Mouse (Mus musculus) heart, adult 2 months (tissue): ENCODE measurements around the gene Gng10. TPM values are rescaled to one million over a fixed set of nuclear protein-coding genes. Genes with fewer than 3 reads are reported as not detected.
A peak's percentile ranks its signal among the peaks of the same experiment; 100 is the strongest.

Source experiments
- DNase-seq, 2 experiments: peaks; one replicate each; pipeline ENCODE4 v3.0.0; 2021
- H3K27ac ChIP-seq: fragments of 200-600 bp; 2 replicates; pipeline ENCODE4 v1.8.1; 2022
- H3K27me3 ChIP-seq: fragments of 200-500 bp; 2 replicates; pipeline ENCODE4 v1.6.1; 2012; ENCODE audit warnings: mild to moderate bottlenecking, low read length, inconsistent platforms, mixed read lengths; ENCODE audit not compliant: control insufficient read depth, insufficient read depth
- H3K36me3 ChIP-seq: fragments of 200-500 bp; 2 replicates; pipeline ENCODE4 v1.6.1; 2012; ENCODE audit warnings: low read length, inconsistent platforms; ENCODE audit not compliant: control insufficient read depth, insufficient read depth
- H3K4me1 ChIP-seq: fragments of 200-500 bp; 2 replicates; pipeline ENCODE4 v1.6.1; 2011; ENCODE audit warnings: low read length; ENCODE audit not compliant: control insufficient read depth, insufficient read depth
- H3K4me3 ChIP-seq: fragments of 200-600 bp; 2 replicates; pipeline ENCODE4 v1.8.1; 2022
- H3K79me2 ChIP-seq: fragments of 200-500 bp; replicated peaks from 2 replicates; pipeline ENCODE4 v1.6.1; 2012; ENCODE audit warnings: mild to moderate bottlenecking, inconsistent platforms, low read length, moderate library complexity, mixed read lengths; ENCODE audit not compliant: control insufficient read depth, insufficient read depth
- H3K9ac ChIP-seq: fragments of 200-500 bp; 2 replicates; pipeline ENCODE4 v1.6.1; 2012; ENCODE audit warnings: low read depth, mild to moderate bottlenecking, control low read depth, inconsistent platforms, low read length, mixed read lengths
- CTCF ChIP-seq: fragments of 200-600 bp; IDR thresholded peaks from 2 replicates; pipeline ENCODE4 v1.8.1; 2022; ENCODE audit warnings: antibody characterized with exemption, mild to moderate bottlenecking, moderate library complexity
- EP300 ChIP-seq: fragments of 200-500 bp; IDR thresholded peaks from 2 replicates; pipeline ENCODE4 v1.6.1; 2011; ENCODE audit warnings: low read depth, low read length, control low read depth; ENCODE audit not compliant: insufficient read depth
- POLR2A ChIP-seq: fragments of 200-500 bp; IDR thresholded peaks from 2 replicates; pipeline ENCODE4 v1.6.1; 2011; ENCODE audit warnings: mild to moderate bottlenecking, low read depth, low read length, control low read depth; ENCODE audit not compliant: insufficient read depth
- WGBS: fragments of 180-500 bp; shearing (Covaris S2); methylation state at CpG from one replicate; pipeline ENCODE4 v1.1.7; 2018; 5-methylcytosine and 5-hydroxymethylcytosine counted together
- intact Hi-C: fragments of 180-260 bp; cut with DNase I; formaldehyde crosslinking; loops from one replicate; pipeline ENCODE4 v1.15.1; 2025
- polyA plus RNA-seq: library from polyadenylated mRNA; depleted of rRNA; stranded (reverse); fragments of >200 nt; gene quantifications from 2 replicates; pipeline ENCODE4 v1.2.3, GENCODE M21; 2012
- total RNA-seq, 2 experiments: library from RNA; stranded (reverse); gene quantifications; 2 replicates each; pipeline ENCODE4 v1.2.3; 2021

Gng10 gene
- total and polyA plus RNA-seq, 3 experiments, result 10.4 to 13.6 (median 13.6) TPM

DNA sequence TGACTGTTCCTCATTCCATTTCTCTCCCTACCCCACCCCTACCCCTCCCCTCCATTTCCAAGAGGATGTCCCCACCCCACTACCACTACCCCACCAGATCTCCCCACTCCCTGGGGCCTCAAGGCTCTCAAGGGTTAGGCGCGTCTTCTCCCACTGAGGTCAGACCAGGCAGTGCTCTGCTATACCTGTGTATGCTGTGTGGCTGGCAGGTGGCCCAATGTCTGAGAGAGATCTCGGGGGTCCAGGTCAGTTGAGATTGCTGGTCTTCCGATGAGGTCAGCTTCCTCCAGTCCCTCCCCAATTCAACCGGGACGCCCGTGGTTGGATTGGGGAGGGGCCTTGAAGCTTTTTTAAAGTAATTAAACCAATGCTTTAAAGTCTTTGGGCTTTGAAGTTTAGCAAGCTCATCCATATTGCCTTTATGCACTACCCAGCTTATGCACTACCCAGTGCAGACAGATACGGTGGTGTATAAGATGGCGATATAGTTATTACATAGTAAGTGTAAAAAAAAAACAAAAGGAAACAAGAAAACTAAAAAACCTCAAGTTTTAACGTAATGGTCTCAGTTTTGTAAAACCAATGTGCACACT is 467 bp upstream of the Gng10 start:
- Histone ChIP-seq H3K79me2 (no peaks in the 10 kb centered on the region; the same call in 1 of the 2 replicates), H3K36me3 (no peaks in the 10 kb centered on the region), H3K4me3 (peak overlapping the region; percentile 77), H3K9ac (no peak overlapping the region), H3K27ac (peak overlapping the region; percentile 73), H3K4me1 (peaks cover 3% of the 10 kb centered on the region; the same call in 1 of the 2 replicates), H3K27me3 (no peaks in the 10 kb centered on the region)
- intact Hi-C loops, result no loop called here
- DNase-seq, result no peak
- 69% methylated on average over 10 of the region's 10 CpGs for WGBS
- TF ChIP-seq EP300 (no peak), POLR2A (no peak), CTCF (no peak)

DNA sequence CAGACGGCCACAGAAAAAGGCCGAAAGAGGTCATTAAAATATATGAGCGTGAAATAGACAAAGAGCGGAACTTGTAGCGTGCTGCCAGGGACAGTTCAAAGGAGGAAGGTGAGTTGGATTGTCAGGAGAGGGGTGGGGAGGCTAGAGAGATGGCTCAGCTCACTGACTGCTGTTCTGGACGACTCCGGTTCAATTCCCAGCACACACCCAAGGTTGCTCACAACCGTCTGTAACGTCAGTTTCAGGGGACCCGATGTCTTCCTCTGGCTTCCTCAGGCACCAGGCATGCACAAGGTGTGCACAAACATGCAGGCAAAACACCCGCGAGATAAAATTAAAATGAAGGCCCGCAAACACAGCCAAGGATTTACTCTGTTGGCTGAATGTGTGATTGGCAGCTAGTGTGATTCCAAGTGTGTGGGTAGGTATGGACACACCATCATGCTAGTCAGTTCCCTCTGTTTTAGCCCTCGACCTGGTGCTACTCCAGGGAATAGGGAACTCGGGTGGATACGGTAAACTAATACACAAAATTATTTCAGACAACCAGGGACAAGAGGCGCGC is 980 bp downstream of the Gng10 start:
- Histone ChIP-seq H3K27me3 (no peaks in the 10 kb centered on the region), H3K4me1 (peaks cover 3% of the 10 kb centered on the region; the same call in 1 of the 2 replicates), H3K4me3 (peak overlapping the region; percentile 77), H3K27ac (no peak overlapping the region; the same call in 1 of the 2 replicates), H3K9ac (no peak overlapping the region), H3K36me3 (no peaks in the 10 kb centered on the region), H3K79me2 (no peaks in the 10 kb centered on the region; the same call in 1 of the 2 replicates)
- WGBS, result 66% methylated on average over 18 of the region's 18 CpGs
- TF ChIP-seq CTCF (no peak), POLR2A (no peak), EP300 (no peak)
- intact Hi-C loops, result loop anchor here (1.0 kb wide), 2 partner anchors 34 to 51 kb away; no protein-coding TSS in a partner anchor
- no peak for DNase-seq

DNA sequence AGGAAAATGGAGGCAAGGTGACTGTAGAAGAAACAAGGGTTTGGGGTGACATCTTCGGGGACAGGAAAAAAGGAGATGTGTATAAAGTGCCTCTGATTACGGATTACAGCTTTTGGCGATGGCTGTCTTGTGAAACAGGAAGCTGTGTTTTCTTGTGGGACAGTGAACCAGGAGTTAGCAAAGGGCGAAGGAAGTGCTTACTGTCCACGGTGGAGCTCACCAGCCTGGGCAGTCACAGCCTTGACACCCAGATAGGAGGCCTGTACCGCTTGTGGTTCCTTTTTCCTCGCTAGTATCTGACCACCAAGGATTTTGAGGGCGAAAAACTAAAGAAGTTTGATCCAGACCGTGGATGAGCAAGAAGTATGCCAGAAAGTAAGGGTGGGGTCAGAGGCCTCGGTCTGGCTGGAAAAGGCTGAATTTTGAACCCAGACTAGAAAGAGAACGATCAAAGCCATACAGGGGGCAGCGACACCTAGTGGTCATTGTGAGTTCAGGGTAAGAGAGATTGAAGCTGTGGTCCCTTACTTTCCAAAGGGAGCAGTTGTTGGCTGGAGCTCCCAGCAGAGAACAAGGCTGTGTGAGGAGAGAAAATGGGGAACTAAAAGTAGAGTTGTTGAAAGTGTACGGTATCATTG is 1.7 kb downstream of the Gng10 start:
- intact Hi-C loops, result loop anchor here (1.0 kb wide), 1 partner anchor 34 kb away; no protein-coding TSS in a partner anchor
- Histone ChIP-seq H3K9ac (no peak overlapping the region), H3K4me3 (no peak overlapping the region; the same call in 1 of the 2 replicates)

DNA sequence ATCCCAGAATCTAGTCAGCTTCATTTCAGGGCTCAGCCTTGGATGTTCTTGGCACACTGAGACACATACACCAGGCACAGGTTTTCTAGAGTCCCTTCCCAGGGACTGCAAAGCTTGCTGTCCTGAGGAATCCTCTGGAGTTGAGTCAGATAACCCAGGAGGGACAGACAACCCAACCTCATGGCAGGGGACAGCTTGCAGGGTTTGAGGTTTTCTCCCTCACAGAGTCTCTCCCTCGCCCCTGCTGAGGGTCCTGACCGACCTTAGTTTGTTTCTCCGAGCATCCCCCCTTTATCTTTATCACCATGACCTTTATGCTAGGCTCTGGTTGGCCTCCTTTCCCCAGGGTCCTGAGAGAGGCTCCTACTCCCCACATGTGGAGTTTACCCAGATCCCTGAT is 2.6 kb downstream of the Gng10 start:
- Histone ChIP-seq H3K4me3 (no peak overlapping the region), H3K9ac (no peak overlapping the region), H3K4me1 (peaks cover 3% of the 10 kb centered on the region; the same call in 1 of the 2 replicates), H3K27me3 (no peaks in the 10 kb centered on the region), H3K27ac (no peak overlapping the region), H3K79me2 (no peaks in the 10 kb centered on the region; the same call in 1 of the 2 replicates), H3K36me3 (no peaks in the 10 kb centered on the region)
- 70% methylated on average over 3 of the region's 3 CpGs for WGBS
- TF ChIP-seq POLR2A (no peak), EP300 (no peak), CTCF (no peak)
- intact Hi-C loops, result no loop called here
- DNase-seq, result no peak

More for the DNA sequence above, 1.7 kb downstream of the Gng10 start:
- peak; percentile 75 to 77 for DNase-seq
- Histone ChIP-seq H3K36me3 (no peaks in the 10 kb centered on the region), H3K27ac (no peak overlapping the region), H3K4me1 (peaks cover 3% of the 10 kb centered on the region; the same call in 1 of the 2 replicates), H3K79me2 (no peaks in the 10 kb centered on the region; the same call in 1 of the 2 replicates), H3K27me3 (no peaks in the 10 kb centered on the region)
- TF ChIP-seq EP300 (no peak), CTCF (peak; percentile 93)
- WGBS, result 40% methylated on average over 13 of the region's 13 CpGs

DNA sequence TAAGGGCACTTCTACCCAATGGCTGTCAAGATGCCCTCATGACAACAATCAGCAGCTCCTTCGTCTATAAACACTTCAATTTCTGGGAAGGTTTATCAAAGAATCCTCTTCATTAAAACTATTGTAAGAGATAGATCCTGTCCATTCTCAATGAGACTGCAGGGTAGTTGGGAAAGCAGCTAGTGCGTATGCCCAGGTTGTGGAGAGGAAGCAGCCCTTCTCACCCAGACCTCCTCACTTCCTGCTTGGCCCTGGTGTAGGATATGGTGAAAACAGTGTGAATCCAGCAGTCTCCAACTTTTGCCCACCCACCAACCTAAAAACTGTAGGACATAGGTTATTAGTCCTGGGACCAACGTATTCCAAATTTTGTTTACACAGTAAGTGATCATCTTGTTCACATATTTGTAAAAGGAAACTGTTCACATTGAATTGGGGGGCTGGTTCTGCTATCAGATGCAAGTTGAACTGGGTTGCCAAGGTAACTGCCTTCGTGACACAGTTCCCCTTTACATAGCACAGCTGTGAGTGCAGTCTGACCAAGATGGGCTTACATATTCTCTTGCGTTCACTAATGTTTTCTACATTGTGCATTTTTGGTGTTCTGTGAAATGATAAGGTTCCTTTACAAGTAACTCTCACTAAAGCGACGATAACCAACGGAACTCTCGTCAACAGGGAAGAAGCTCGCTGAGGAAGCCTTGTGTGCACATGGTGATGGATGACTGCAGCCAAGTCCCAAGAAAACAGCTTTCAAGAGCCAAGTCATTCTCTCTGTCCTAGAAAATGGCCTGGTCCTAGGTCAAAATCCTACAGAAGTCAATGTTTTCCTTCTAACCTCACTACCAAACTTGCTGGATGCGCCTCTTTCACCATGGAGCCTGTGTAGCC is 5.8 kb downstream of the Gng10 start:
- no peak overlapping the region for H3K27ac ChIP-seq
- TF ChIP-seq CTCF (no peak), POLR2A (no peak), EP300 (no peak)
- DNase-seq, result no peak

More for the DNA sequence above, 5.8 kb downstream of the Gng10 start:
- H3K36me3 ChIP-seq, result no peaks in the 10 kb centered on the region
- H3K4me3 ChIP-seq, result no peak overlapping the region
- H3K27me3 ChIP-seq, result no peaks in the 10 kb centered on the region
- intact Hi-C loops, result no loop called here
- H3K79me2 ChIP-seq, result no peaks in the 10 kb centered on the region; the same call in 1 of the 2 replicates
- H3K9ac ChIP-seq, result no peak overlapping the region
- 81% methylated on average over 11 of the region's 11 CpGs for WGBS
- peaks cover 3% of the 10 kb centered on the region; the same call in 1 of the 2 replicates for H3K4me1 ChIP-seq
